Mouse (Mus musculus) stomach, embryonic 15.5 days (tissue): Measurements from ENCODE around the gene Tenm2. TPM values are rescaled to one million over a fixed set of nuclear protein-coding genes. Genes with fewer than 3 reads are reported as not detected.

Experiments used
- ATAC-seq: fragments of 200-750 bp; cut with Nextera tagmentation; 2 replicates; pipeline ENCODE4 v1.8.0; 2017; ENCODE audit warnings: low read depth, moderate number of reproducible peaks, moderate TSS enrichment; ENCODE audit not compliant: insufficient read depth, low FRiP score
- H3K27ac ChIP-seq: fragments of 300-500 bp; sonication (generic); 2 replicates; pipeline ENCODE4 v1.5.1; 2015; ENCODE audit warnings: mild to moderate bottlenecking, inconsistent platforms
- H3K27me3 ChIP-seq: fragments of 300-500 bp; sonication (generic); replicated peaks from 2 replicates; pipeline ENCODE4 v1.6.1; 2015; ENCODE audit warnings: inconsistent platforms
- H3K36me3 ChIP-seq: fragments of 300-500 bp; sonication (generic); 2 replicates; pipeline ENCODE4 v1.6.1; 2015; ENCODE audit warnings: inconsistent platforms
- H3K4me1 ChIP-seq: fragments of 300-500 bp; sonication (generic); 2 replicates; pipeline ENCODE4 v1.6.1; 2015; ENCODE audit warnings: inconsistent platforms
- H3K4me2 ChIP-seq: fragments of 300-500 bp; sonication (generic); 2 replicates; pipeline ENCODE4 v1.6.1; 2015; ENCODE audit warnings: mild to moderate bottlenecking, inconsistent platforms
- H3K4me3 ChIP-seq: fragments of 300-500 bp; sonication (generic); replicated peaks from 2 replicates; pipeline ENCODE4 v1.5.1; 2015; ENCODE audit warnings: inconsistent platforms
- H3K9ac ChIP-seq: fragments of 300-500 bp; sonication (generic); 2 replicates; pipeline ENCODE4 v1.6.1; 2015; ENCODE audit warnings: inconsistent platforms
- H3K9me3 ChIP-seq: fragments of 300-500 bp; sonication (generic); 2 replicates; pipeline ENCODE4 v1.6.1; 2016; ENCODE audit warnings: inconsistent platforms
- WGBS: fragments of 180-500 bp; shearing (Covaris S2); methylation state at CpG from one replicate; pipeline ENCODE4 v1.1.7; 2015; 5-methylcytosine and 5-hydroxymethylcytosine counted together
- polyA plus RNA-seq: library from polyadenylated mRNA; unstranded; fragments of >200 nt; fragmentation: Nextera tagmentation; extraction: Ambion mirVana; gene quantifications from 2 replicates; pipeline ENCODE4 v1.2.1, GENCODE M21; 2015

The Tenm2 gene
- polyA plus RNA-seq, 1 experiment from 2014 or later, result 1.6 TPM

DNA sequence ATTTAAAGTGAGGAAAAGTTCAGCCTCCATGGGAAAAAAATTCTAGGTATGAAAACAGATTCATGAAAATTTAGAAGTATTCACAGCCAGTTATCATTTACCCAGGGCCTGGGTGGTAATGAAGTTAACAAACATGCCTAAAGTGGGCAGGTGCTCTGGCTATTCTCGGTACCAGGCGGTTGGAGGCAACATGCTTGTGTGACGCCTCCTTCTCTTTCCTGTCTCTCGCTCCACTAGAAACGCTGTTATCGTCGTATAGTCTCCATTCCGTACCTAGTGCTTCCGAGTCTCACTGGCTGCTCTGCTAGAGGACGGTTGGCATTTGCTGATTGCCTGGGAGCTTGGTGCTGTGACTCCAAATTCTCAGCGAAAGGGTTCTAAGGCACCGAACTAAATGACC, 749.7 kb downstream of the Tenm2 start:
- Histone ChIP-seq H3K9me3 (no peaks in the 10 kb centered on the region), H3K4me1 (no peaks in the 10 kb centered on the region), H3K4me3 (no peak overlapping the region), H3K36me3 (no peaks in the 10 kb centered on the region), H3K9ac (no peak overlapping the region), H3K27ac (no peak overlapping the region), H3K4me2 (peak overlapping the region; percentile 25; the same call in 1 of the 2 replicates), H3K27me3 (no peaks in the 10 kb centered on the region)
- ATAC-seq, result no peak
- whole genome bisulfite sequencing, result 47% methylated on average over 12 of the region's 12 CpGs

DNA sequence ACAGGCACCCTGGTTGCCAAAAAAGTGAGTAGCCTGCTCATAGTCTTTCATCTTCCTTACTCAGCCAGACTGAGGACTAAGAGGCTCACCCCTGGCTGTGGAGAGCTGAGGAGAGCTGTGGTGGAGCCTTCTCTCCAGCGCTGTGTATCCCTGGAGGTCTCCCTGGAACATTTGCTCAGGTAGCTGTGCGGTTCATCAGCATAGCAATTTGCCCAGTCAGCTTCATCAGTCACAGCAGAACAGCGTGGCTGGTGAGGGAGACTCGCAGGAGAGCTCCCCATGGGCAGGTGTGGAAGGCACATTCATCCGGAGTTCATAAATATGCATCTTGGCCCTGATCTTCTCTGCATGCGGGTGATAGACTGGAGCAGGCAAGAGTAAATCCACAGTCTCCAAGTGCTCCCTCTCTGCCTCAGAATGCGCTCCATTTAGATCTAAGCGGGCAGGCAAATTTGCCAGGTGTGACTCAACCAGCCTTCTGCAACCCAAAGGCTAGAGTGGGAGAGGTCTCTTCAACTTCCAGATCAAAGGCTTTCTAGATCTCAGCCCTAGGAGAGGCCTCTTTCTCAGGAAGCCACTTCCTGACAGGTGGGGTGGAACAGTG, 751.2 kb downstream of the Tenm2 start:
- H3K9me3 ChIP-seq, result no peaks in the 10 kb centered on the region
- no peak overlapping the region for H3K4me3 ChIP-seq
- no peak for ATAC-seq
- H3K4me2 ChIP-seq, result no peak overlapping the region
- no peaks in the 10 kb centered on the region for H3K36me3 ChIP-seq
- WGBS, result 49% methylated on average over 8 of the region's 8 CpGs
- no peak overlapping the region for H3K27ac ChIP-seq
- no peaks in the 10 kb centered on the region for H3K27me3 ChIP-seq
- H3K9ac ChIP-seq, result no peak overlapping the region
- H3K4me1 ChIP-seq, result no peaks in the 10 kb centered on the region

DNA sequence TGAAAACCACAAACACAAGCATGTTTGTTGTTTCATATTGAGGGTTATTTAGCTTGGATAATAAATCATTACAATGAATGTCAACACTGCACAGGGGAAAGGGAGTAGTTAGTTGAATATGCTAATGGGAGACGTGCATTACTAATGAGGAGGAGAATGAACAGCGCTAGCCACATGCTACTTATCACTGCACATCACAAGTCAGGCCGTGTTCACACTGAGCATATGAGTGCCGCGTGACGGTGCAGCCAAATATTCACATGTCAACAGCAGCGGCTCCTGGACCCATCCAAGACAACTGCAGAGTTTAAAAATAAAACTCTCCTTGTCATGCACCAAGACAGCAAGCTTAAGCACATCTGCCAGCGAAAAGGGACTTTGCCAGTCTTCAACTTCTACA, 753.6 kb downstream of the Tenm2 start:
- Histone ChIP-seq H3K9ac (no peak overlapping the region), H3K4me2 (no peak overlapping the region), H3K36me3 (no peaks in the 10 kb centered on the region), H3K27me3 (no peaks in the 10 kb centered on the region), H3K4me3 (no peak overlapping the region), H3K27ac (no peak overlapping the region), H3K9me3 (no peaks in the 10 kb centered on the region), H3K4me1 (no peaks in the 10 kb centered on the region)
- ATAC-seq, result no peak
- 86% methylated on average over 8 of the region's 8 CpGs for WGBS

DNA sequence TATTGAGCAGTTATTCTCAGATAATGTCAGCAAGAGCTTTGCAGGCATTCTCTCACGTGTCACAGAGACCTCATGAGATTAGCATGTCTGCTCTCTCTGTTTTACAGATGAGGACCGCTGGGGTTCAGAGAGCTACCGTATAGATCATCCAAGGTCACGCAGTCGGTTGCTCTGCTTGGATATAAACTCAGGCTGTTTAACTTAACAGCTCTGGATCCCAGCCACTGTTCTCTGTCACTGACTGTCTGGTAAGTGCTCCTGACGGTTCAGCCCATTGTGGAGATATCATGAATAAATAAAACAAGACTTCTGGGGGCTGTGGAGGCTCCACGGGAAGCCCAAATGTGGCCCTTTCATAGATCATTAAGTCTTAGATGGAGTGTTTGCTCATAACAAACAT, 754.2 kb downstream of the Tenm2 start:
- H3K27ac ChIP-seq, result no peak overlapping the region
- no peaks in the 10 kb centered on the region for H3K27me3 ChIP-seq
- no peak overlapping the region for H3K9ac ChIP-seq
- ATAC-seq, result no peak
- H3K4me2 ChIP-seq, result no peak overlapping the region
- no peaks in the 10 kb centered on the region for H3K9me3 ChIP-seq
- no peaks in the 10 kb centered on the region for H3K4me1 ChIP-seq
- no peaks in the 10 kb centered on the region for H3K36me3 ChIP-seq
- 29% methylated on average over 7 of the region's 7 CpGs for WGBS
- H3K4me3 ChIP-seq, result no peak overlapping the region

DNA sequence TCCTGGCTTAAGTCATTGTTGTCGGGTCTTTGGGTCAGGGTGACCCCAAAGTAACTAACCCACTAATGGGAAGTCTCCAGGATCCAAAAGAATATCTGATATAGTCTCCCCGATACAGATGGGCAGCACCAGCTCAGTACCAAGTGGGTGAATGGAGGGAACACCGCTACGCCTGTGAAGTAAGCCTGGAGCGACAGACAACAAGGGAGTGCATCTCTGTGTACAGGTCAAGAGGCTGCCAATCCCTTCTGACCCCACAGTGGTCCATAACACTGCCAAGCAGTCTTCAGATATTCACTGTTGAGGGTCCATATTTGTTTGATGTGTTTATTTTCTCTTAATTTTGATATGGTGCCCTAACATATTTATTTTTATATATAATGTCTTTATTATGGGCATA, 754.7 kb downstream of the Tenm2 start:
- Histone ChIP-seq H3K9ac (no peak overlapping the region), H3K4me3 (no peak overlapping the region), H3K4me2 (no peak overlapping the region), H3K27me3 (no peaks in the 10 kb centered on the region), H3K36me3 (no peaks in the 10 kb centered on the region), H3K4me1 (no peaks in the 10 kb centered on the region), H3K9me3 (no peaks in the 10 kb centered on the region), H3K27ac (no peak overlapping the region)
- no peak for ATAC-seq
- WGBS, result 82% methylated on average over 5 of the region's 5 CpGs

DNA sequence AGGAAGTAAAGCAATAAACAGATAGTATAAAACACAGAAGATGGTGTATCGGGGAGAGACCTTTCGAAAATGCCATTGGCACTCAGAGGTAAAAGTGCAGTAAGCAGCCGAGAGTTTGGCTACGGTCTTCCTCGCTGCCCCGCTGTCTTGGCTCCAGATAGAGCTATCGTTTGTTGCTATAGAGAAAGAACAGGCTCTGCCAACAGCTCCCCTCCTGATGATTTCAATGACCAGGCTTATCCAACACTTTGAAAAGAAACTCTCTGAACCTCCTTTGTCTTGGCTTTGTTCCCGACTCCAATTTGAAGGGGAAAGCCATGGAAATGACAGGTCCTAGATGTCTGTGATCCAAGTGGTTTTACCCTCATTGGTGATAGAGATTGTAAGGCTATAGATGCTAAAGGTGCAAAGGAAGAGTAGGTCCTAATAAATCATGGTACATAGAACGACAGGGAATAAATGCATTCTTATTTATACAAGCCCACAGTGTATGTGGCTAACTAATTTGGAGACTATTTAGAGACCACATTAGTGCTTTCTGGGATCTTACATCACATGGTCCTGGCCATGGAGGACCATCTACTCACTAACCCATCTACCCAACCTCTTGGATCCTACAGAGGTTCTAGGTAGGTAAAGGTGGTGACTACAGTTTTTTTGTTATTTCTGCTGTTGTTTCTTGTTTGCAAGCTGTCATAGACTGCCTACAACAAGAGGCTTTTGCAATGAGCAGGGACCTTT, 765.8 kb downstream of the Tenm2 start:
- no peak overlapping the region for H3K4me3 ChIP-seq
- no peak overlapping the region for H3K9ac ChIP-seq
- H3K4me1 ChIP-seq, result no peaks in the 10 kb centered on the region
- ATAC-seq, result no peak
- 65% methylated on average over 9 of the region's 9 CpGs for WGBS
- no peaks in the 10 kb centered on the region for H3K36me3 ChIP-seq
- no peak overlapping the region for H3K27ac ChIP-seq
- no peaks in the 10 kb centered on the region for H3K9me3 ChIP-seq
- H3K27me3 ChIP-seq, result no peaks in the 10 kb centered on the region
- no peak overlapping the region for H3K4me2 ChIP-seq

DNA sequence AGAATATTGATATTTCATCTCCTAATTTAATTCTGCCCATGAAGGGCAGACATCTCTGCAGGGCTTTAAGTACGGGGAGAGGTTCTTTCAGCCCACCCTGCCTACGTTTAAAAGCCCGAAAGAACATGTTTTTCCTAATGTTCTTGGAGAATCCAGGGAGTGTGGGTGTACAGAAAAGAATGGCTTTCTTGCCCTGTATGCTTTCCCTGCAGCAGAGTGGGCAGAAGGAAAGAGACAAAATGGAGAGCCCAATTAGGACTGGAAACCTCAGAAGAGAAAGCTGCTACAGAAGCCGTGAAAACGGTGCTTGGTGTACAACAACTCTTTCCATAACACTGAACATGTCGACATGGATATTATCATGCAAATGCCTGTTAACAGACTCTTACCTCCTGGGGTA, 777.3 kb downstream of the Tenm2 start:
- Histone ChIP-seq H3K4me1 (no peaks in the 10 kb centered on the region), H3K9ac (no peak overlapping the region), H3K4me3 (no peak overlapping the region), H3K9me3 (no peaks in the 10 kb centered on the region), H3K27ac (no peak overlapping the region), H3K27me3 (no peaks in the 10 kb centered on the region), H3K36me3 (no peaks in the 10 kb centered on the region), H3K4me2 (no peak overlapping the region)
- ATAC-seq, result no peak
- WGBS, result 76% methylated on average over 6 of the region's 6 CpGs

DNA sequence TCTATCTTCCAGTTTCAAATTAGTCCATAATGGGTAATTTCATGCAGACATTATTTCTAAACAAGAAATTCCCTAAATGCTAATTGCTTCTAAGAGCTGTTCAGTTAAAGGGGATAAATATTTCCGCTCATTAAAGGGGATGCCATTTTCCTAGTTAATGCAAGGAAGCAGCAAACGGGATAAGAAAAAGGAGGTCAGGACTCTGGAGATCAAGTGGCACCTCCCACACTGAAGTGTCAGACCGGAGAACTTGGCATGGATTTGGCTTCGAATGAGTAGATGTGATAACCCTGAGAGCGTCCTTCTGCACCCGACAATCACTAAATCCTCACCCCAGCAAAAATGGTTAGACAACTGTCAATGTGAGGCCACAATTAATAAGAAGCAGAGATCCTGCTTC, 781.7 kb downstream of the Tenm2 start:
- no peak overlapping the region for H3K4me2 ChIP-seq
- ATAC-seq, result no peak
- H3K4me1 ChIP-seq, result no peaks in the 10 kb centered on the region
- 81% methylated on average over 6 of the region's 6 CpGs for WGBS
- no peaks in the 10 kb centered on the region for H3K9me3 ChIP-seq
- H3K27ac ChIP-seq, result no peak overlapping the region
- no peak overlapping the region for H3K9ac ChIP-seq
- H3K36me3 ChIP-seq, result no peaks in the 10 kb centered on the region
- no peaks in the 10 kb centered on the region for H3K27me3 ChIP-seq
- no peak overlapping the region for H3K4me3 ChIP-seq

DNA sequence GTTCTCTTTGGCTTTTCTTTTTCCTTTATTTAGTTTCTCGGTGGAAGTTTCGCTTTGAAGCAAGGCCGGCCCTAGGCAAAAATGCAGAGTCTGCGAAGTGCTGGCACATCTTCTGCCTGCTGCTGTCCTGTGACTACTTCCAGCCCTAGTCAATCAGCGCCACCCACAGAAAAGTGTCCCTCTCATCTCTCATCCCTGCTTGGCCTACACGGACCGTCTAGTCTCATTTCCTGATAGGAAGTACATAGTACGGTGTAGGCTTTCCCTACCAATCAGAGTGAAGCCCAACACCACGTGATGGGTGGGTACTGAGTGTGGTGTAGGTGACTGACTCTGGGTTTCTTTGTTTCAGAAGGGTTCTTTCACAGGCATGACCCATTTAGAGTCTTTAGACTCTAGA, 783.3 kb downstream of the Tenm2 start:
- Histone ChIP-seq H3K9ac (no peak overlapping the region), H3K27me3 (no peaks in the 10 kb centered on the region), H3K9me3 (no peaks in the 10 kb centered on the region), H3K4me1 (no peaks in the 10 kb centered on the region), H3K4me2 (no peak overlapping the region), H3K36me3 (no peaks in the 10 kb centered on the region), H3K27ac (no peak overlapping the region), H3K4me3 (no peak overlapping the region)
- no peak for ATAC-seq
- 72% methylated on average over 9 of the region's 9 CpGs for WGBS

DNA sequence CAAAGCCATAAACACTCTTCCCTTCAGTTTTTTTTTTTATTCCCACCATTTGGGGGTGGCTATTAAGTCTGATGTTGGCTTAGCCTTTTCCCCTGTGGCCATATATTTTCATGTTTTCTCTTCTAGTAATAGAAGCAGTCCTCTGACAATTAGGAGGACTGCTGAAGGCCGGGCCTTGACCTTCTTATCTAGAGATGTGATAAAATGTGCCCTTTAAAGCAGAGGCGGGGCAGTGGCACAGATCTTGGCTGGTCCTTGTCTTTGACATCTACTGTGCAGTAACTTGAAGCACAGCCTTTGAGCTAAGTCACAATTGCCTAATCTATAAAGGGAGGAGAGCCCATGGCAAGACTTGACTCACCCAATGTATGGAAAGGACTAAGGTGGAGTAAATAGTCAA, 789.4 kb downstream of the Tenm2 start:
- H3K27ac ChIP-seq, result no peak overlapping the region
- no peak for ATAC-seq
- no peak overlapping the region for H3K9ac ChIP-seq
- H3K36me3 ChIP-seq, result no peaks in the 10 kb centered on the region
- H3K4me3 ChIP-seq, result no peak overlapping the region
- no peaks in the 10 kb centered on the region for H3K4me1 ChIP-seq
- 71% methylated on average over 2 of the region's 2 CpGs for WGBS
- H3K4me2 ChIP-seq, result no peak overlapping the region
- H3K9me3 ChIP-seq, result no peaks in the 10 kb centered on the region
- no peaks in the 10 kb centered on the region for H3K27me3 ChIP-seq

DNA sequence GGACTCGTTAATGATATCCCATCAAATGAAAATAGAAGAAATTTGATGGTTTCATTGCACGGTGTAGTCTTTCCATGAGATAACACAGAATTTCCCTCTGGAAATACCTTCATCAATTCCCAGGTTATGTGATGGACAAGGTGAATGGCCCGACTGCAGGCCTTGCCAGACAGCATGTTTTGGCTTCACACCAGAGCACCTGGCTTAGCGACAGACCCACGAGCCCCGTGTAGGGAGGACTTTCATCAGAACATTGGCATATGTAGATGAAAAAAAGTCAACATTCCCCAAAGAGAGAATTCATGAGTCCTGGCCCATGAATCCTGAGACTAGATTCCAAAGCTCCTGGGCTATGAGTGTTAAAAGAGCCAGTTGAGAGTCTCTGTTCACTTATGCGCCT, 791.9 kb downstream of the Tenm2 start:
- no peak overlapping the region for H3K4me3 ChIP-seq
- no peak overlapping the region for H3K27ac ChIP-seq
- no peaks in the 10 kb centered on the region for H3K9me3 ChIP-seq
- no peak overlapping the region for H3K4me2 ChIP-seq
- ATAC-seq, result no peak
- no peaks in the 10 kb centered on the region for H3K36me3 ChIP-seq
- no peak overlapping the region for H3K9ac ChIP-seq
- 89% methylated on average over 7 of the region's 7 CpGs for WGBS
- H3K4me1 ChIP-seq, result no peaks in the 10 kb centered on the region
- no peaks in the 10 kb centered on the region for H3K27me3 ChIP-seq

DNA sequence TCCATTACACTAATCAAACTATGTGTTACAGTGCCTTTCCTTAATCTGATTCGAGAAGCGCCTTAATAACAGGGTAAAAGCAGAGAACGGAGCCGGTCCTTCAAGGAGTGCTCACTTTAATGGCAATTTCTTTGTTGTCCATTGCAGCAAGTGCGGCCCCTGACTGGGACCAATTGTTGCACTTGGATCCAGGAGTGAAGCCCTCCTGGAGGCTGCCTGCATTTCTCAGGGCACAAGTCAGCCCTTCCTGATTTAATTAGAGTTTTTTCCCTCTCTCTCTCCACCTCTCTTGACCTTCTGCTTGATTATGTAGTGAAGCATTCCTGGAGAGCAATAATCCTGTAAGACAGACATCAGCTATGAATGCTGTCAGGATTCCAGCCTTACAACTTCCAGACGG, 794.0 kb downstream of the Tenm2 start:
- Histone ChIP-seq H3K36me3 (no peaks in the 10 kb centered on the region), H3K4me3 (no peak overlapping the region), H3K27me3 (no peaks in the 10 kb centered on the region), H3K27ac (no peak overlapping the region), H3K4me1 (no peaks in the 10 kb centered on the region), H3K9me3 (no peaks in the 10 kb centered on the region), H3K9ac (no peak overlapping the region), H3K4me2 (no peak overlapping the region)
- 43% methylated on average over 6 of the region's 6 CpGs for WGBS
- ATAC-seq, result no peak

DNA sequence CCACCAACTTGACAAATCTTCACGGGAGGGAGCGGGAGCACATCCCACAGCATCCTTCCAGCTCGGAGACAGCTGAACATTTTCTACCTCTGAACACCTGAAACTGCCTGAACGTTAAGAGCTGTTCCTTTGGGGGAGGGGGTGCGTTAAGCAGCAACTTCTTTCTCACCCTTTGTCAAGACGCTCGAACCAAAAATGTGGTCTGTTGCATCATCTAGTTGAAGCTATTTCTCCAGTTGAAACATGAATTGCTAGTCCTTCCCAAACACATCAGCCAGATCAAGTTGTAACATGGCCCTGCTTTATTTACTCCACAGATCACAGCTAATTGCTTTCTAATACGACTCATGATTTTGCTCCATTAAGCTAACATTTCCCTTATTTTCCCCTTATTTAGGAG, 799.5 kb downstream of the Tenm2 start:
- 31% methylated on average over 8 of the region's 8 CpGs for WGBS
- H3K4me2 ChIP-seq, result no peak overlapping the region
- no peak overlapping the region for H3K4me3 ChIP-seq
- H3K9ac ChIP-seq, result no peak overlapping the region
- no peaks in the 10 kb centered on the region for H3K4me1 ChIP-seq
- no peak for ATAC-seq
- H3K27me3 ChIP-seq, result no peaks in the 10 kb centered on the region
- H3K9me3 ChIP-seq, result no peaks in the 10 kb centered on the region
- no peaks in the 10 kb centered on the region for H3K36me3 ChIP-seq
- H3K27ac ChIP-seq, result no peak overlapping the region
